Mouse (Mus musculus) E14TG2a.4 (cell line): ENCODE results near the gene Lurap1l.

Experiments
- H3K27me3 ChIP-seq: 2 replicates; pipeline ENCODE4 v1.6.1; 2014; ENCODE audit warnings: low read length, control low read depth; ENCODE audit not compliant: insufficient read depth
- H3K36me3 ChIP-seq: 2 replicates; pipeline ENCODE4 v1.6.1; 2014; ENCODE audit warnings: low read length, control low read depth; ENCODE audit not compliant: insufficient read depth
- H3K4me1 ChIP-seq: replicated peaks from 2 replicates; pipeline ENCODE4 v1.6.1; 2014; ENCODE audit warnings: low read depth, low read length, control low read depth
- H3K4me3 ChIP-seq: replicated peaks from 2 replicates; pipeline ENCODE4 v1.5.1; 2014; ENCODE audit warnings: mild to moderate bottlenecking, low read length
- H3K9me3 ChIP-seq: 2 replicates; pipeline ENCODE4 v1.6.1; 2014; ENCODE audit warnings: low read length, control low read depth
- CTCF ChIP-seq: conservative IDR thresholded peaks from 2 replicates; pipeline ENCODE4 v1.5.1; 2014; ENCODE audit warnings: low read length
- NANOG ChIP-seq: IDR thresholded peaks from 2 replicates; pipeline ENCODE4 v1.6.1; 2014; ENCODE audit warnings: borderline replicate concordance, low read length, mixed read lengths
- POU5F1 ChIP-seq: IDR thresholded peaks from 2 replicates; pipeline ENCODE4 v1.6.1; 2014; ENCODE audit warnings: low read length, borderline replicate concordance

The Lurap1l gene

GRCm38 (mm10) chr4:80922654-80923053 is 12.2 kb downstream of the Lurap1l start:
- Histone ChIP-seq H3K36me3 (no peaks in the 10 kb centered on the region), H3K4me3 (no peak overlapping the region), H3K9me3 (no peaks in the 10 kb centered on the region), H3K27me3 (no peaks in the 10 kb centered on the region), H3K4me1 (no peaks in the 10 kb centered on the region)
- TF ChIP-seq NANOG (no peak), CTCF (no peak), POU5F1 (no peak)

GRCm38 (mm10) chr4:80924815-80925214 is 14.4 kb downstream of the Lurap1l start:
- TF ChIP-seq POU5F1 (no peak), CTCF (no peak), NANOG (no peak)
- H3K4me3 ChIP-seq = no peak overlapping the region

GRCm38 (mm10) chr4:80925752-80926519 is 15.5 kb downstream of the Lurap1l start:
- Histone ChIP-seq H3K36me3 (no peaks in the 10 kb centered on the region), H3K4me1 (no peaks in the 10 kb centered on the region), H3K9me3 (no peaks in the 10 kb centered on the region), H3K4me3 (no peak overlapping the region), H3K27me3 (no peaks in the 10 kb centered on the region)
- TF ChIP-seq NANOG (no peak), CTCF (no peak), POU5F1 (no peak)

More at GRCm38 (mm10) chr4:80924815-80925214, 14.4 kb downstream of the Lurap1l start:
- Histone ChIP-seq H3K36me3 (no peaks in the 10 kb centered on the region), H3K27me3 (no peaks in the 10 kb centered on the region), H3K4me1 (no peaks in the 10 kb centered on the region), H3K9me3 (no peaks in the 10 kb centered on the region)

GRCm38 (mm10) chr4:80934749-80935148 is 24.3 kb downstream of the Lurap1l start:
- Histone ChIP-seq H3K36me3 (no peaks in the 10 kb centered on the region), H3K9me3 (no peaks in the 10 kb centered on the region), H3K27me3 (no peaks in the 10 kb centered on the region), H3K4me3 (no peak overlapping the region), H3K4me1 (no peaks in the 10 kb centered on the region)
- TF ChIP-seq POU5F1 (no peak), CTCF (no peak), NANOG (no peak)

- Histone ChIP-seq H3K36me3 (no peaks in the 10 kb centered on the region), H3K9me3 (no peaks in the 10 kb centered on the region), H3K4me1 (no peaks in the 10 kb centered on the region), H3K27me3 (no peaks in the 10 kb centered on the region), H3K4me3 (no peak overlapping the region)
- TF ChIP-seq POU5F1 = no peak
- no peak for TF ChIP-seq NANOG
- TF ChIP-seq CTCF = no peak
These were observed 28.7 kb downstream of the Lurap1l start for GRCm38 (mm10) chr4:80939115-80939514.

- no peak for TF ChIP-seq NANOG
- TF ChIP-seq CTCF = no peak
- TF ChIP-seq POU5F1 = no peak
- H3K36me3 ChIP-seq = no peaks in the 10 kb centered on the region
- H3K27me3 ChIP-seq = no peaks in the 10 kb centered on the region
- H3K4me1 ChIP-seq = no peaks in the 10 kb centered on the region
- H3K4me3 ChIP-seq = no peak overlapping the region
- H3K9me3 ChIP-seq = no peaks in the 10 kb centered on the region
These were observed 30.5 kb downstream of the Lurap1l start for GRCm38 (mm10) chr4:80940946-80941345.

GRCm38 (mm10) chr4:80941978-80942377 is 31.5 kb downstream of the Lurap1l start:
- no peaks in the 10 kb centered on the region for H3K9me3 ChIP-seq
- no peaks in the 10 kb centered on the region for H3K27me3 ChIP-seq
- no peaks in the 10 kb centered on the region for H3K4me1 ChIP-seq
- H3K36me3 ChIP-seq = no peaks in the 10 kb centered on the region
- H3K4me3 ChIP-seq = no peak overlapping the region
- TF ChIP-seq NANOG (no peak), CTCF (no peak), POU5F1 (no peak)

GRCm38 (mm10) chr4:80944605-80945004 is 34.2 kb downstream of the Lurap1l start:
- Histone ChIP-seq H3K4me1 (no peaks in the 10 kb centered on the region), H3K36me3 (no peaks in the 10 kb centered on the region), H3K27me3 (no peaks in the 10 kb centered on the region), H3K9me3 (no peaks in the 10 kb centered on the region), H3K4me3 (no peak overlapping the region)
- TF ChIP-seq NANOG = no peak
- TF ChIP-seq CTCF = no peak
- TF ChIP-seq POU5F1 = no peak
